Mouse (Mus musculus): ENCODE data around the gene Pgpep1l.
"Not testable (repeated sequence)": the region's sequence is repeated elsewhere in the genome, so short reads cannot be mapped to it uniquely, and the experiment has no call there.

The Pgpep1l gene

DNA sequence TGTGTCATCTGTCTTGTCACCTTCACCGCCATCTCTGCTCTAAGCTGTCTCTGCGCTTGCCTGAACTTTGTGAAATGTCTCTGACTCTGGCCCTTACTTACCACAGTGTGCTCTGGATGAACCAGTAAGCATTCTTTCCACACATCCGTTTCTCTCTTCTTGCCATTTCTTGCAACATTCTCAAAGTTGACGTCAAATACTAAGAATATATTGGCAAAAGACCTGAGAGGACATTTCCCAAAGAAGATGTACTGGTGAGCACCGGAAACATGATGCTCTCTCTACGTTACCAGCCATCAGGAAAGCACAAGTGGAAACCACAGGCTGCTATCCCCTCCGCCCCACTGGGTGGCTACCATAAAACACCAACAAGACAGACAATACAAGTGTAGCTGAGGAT is 19.7 kb upstream of the Pgpep1l start:
- no peak for ATAC-seq (ENCODE audit: insufficient number of reproducible peaks, low FRiP score, low TSS enrichment)

DNA sequence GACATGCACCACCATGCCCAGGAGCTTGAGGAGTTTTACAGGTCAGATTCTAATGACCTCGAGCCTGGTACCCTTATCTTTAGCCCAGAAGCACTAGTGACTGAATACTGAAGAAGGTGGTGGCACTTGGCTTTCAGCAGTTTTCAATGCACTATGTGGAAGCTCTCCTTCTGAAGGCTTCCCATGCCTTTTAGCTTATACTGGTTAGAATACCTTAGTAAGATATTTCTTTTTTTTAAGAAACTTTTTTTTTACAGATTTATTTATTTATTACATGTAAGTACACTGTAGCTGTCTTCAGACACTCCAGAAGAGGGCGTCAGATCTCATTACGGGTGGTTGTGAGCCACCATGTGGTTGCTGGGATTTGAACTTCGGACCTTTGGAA is 19.1 kb upstream of the Pgpep1l start:
- ATAC-seq (ENCODE audit: insufficient number of reproducible peaks, low FRiP score, low TSS enrichment): not testable (repeated sequence)

DNA sequence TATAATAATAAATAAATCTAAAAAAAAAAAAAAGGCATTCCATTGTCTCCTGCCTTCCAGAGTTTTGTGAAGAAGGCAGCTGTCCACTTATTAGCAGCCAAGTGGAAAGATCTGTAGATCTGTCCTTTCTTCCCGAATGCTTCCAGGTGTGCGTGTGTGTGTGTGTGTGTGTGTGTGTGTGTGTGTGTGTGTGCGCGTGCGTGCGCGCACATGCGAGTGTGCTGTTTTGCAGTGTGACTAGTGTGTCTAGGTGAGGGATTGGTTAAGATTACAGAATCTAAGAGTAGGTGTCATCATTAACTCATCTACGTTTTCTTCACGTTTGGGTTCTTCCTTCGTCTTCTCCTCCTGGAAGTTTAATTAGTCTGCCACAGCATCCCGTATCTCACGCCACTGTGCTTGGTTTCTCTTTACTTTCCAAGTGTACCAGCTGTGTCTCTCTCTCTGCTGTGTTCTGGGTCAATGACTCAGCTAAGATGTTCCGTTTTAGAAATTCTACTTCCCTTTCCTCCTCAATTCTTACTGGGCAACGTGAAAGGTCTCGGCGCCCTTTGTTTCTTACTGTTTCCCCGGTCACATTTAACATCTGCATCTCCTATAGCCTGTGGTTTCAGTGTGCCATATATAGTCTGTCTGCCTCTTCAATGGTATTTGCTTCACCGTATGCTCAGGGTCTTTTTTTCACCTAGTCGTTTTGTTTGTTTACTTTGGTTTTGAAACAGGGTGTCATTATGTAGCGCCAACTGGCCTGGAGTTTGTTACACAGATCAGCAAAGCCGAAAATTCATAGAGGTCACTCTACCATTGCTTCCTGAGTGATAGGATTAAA is 18.5 kb upstream of the Pgpep1l start:
- ATAC-seq (ENCODE audit: insufficient number of reproducible peaks, low FRiP score, low TSS enrichment): no peak

DNA sequence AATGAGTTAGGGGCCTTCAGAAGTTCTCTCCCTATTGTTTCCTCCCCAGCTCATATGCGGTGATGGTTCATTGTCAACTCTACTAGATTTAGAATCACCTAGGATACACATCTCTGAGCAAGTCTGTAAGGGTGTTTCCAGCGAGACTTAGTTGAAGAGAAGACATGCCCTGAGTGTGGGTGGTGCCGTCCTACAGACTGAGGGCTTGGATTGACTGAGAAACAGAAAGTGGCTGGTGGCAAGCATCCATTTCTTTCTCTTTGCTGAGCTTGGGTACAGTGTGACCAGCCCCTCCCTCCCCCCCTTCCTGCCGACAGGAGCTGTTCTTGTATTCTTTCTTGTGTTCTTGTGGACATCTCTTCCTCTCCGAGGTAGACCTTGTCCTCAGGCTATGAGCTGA is 17.3 kb upstream of the Pgpep1l start:
- no peak for ATAC-seq (ENCODE audit: insufficient number of reproducible peaks, low FRiP score, low TSS enrichment)

DNA sequence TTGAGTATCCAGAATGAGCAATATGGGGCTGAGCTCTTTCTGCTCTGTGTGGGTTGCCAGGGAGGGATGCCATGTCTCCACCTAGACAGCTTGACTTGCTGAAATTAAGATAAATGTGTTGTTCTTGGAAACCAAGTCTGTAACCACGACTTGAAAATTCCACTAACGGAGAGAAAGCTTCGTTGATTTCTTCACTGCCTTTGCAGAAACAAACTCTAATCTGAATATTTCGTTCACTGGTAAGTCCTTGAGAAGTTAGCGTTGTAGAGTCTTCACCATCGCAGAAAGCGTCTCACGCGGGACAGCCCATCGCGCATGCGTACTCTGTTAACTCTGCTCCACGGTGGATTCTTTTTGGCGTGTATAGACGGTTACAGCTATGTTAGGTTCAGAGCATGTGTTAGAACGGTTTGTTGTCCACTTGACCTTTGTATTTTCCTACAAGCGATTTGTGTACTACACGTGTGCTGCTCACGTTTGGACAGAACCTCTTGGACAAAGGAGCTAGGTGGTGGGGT is 16.4 kb upstream of the Pgpep1l start:
- no peak for ATAC-seq (ENCODE audit: insufficient number of reproducible peaks, low FRiP score, low TSS enrichment)

DNA sequence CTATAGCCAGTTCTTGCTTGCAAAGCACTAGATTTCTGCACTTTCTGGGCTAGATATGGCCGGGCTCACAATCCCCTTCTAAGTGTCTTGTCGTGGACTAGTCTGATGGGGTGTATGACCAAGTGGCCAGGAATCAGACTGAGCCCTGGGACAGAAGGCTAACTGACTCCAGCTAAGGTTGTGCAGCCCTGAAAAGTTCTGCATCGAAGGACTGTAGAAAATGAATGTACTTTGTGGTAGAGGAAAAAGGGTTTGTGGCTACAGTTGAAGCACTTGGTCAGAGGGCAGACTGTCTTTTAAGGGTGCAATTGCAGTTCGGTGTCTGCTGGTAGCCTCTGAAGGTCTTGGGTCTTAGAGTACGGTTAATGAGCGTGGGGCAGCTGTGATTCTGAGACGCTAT is 15.4 kb upstream of the Pgpep1l start:
- ATAC-seq (ENCODE audit: insufficient number of reproducible peaks, low FRiP score, low TSS enrichment): no peak

DNA sequence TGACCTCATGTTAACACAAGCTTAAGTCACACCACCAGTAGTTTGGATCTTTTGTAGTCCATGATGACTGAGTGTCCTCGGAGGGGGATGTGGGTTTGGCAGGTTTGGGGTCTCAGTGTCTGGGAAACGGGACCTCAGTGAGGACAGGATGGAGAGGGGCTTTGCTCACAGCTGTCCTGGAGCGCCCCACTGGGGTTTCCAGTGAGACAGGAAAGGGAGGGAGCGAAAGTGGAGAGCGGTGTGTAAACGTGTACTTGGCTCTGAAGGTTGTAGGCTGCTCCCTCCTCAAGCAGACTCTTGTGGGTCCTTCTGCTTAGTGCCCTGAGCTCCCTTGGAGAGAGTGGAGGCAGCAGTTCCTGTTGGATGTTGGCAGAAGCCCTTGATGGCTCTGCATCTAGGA is 14.9 kb upstream of the Pgpep1l start:
- ATAC-seq (ENCODE audit: insufficient number of reproducible peaks, low FRiP score, low TSS enrichment): no peak

DNA sequence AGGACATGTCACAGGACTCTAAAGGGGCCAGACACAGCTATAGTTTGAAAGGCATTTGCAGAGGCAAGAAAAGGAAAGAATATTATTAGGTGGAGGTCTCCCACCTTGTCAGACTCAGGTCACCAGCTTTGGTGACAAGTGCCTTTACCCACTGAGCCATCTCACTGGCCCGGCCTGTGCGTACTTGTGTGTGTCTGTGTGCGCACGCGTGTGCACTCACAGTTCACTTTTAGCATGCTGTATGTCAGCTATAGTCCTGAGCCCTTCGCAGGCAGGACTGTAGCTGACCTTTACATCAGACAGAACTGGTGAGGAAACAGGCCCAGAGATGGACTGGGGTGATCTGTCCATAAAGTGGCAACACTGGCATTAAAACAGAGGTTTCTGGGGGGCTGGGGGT is 14.4 kb upstream of the Pgpep1l start:
- no peak for ATAC-seq (ENCODE audit: insufficient number of reproducible peaks, low FRiP score, low TSS enrichment)

DNA sequence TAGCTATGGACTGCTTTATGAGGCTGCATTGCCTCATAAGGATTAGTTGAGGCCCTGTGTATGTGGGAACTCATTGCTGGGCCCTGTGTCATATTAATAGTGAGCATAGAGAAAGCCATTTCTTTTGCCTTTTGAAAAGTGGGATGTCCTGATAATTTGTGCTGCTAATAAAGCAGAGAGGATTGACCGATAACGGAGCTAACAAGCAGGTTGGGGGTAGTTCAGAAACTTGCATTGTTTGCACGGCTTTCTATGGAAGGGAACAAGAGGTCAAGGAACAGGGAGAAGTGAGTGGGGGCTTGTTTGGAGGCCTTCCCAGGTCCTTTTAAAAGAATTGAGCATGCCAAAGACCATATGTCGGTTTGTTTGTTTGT is 13.9 kb upstream of the Pgpep1l start:
- ATAC-seq (ENCODE audit: insufficient number of reproducible peaks, low FRiP score, low TSS enrichment): no peak

DNA sequence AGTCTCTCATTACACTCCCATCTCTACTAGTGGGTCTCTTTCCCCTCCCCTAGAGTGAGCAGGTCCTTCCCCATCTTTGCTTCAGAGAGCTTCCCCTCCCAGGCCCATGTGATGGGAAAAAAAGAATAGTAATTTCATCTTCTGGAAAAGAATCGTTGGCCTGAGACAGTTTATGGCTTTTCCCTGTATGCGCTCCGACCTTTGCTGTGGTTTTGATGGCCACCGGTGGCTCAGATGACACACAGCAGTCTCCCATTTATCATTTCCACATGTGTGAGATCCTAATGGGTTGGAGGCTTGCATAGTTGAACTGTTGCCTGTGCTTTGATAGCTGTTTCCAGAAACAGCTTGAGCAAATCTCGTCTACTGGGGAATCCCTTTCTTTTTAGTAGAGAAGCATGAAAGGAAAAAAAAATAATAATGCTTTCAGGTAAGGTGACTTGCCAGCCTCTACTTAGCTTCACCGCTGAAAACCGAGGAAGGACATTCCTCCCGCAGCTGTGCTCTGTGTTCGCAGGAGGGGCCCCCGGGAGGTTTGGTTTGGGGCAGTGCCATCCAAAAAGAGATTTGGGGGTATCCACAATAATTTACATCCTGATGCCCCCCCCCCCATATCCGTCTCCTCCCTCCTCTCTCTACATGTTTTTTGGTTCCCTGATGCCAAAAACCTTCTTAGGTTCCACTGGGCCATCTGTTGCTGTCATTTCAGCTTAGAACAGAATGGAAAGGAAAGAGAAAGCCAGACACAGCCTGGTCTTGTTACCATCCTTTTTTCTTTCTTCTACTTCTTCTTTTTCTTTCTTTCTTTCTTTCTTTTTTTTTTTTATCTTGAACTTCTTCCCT is 13.2 kb upstream of the Pgpep1l start:
- ATAC-seq (ENCODE audit: insufficient number of reproducible peaks, low FRiP score, low TSS enrichment): no peak

DNA sequence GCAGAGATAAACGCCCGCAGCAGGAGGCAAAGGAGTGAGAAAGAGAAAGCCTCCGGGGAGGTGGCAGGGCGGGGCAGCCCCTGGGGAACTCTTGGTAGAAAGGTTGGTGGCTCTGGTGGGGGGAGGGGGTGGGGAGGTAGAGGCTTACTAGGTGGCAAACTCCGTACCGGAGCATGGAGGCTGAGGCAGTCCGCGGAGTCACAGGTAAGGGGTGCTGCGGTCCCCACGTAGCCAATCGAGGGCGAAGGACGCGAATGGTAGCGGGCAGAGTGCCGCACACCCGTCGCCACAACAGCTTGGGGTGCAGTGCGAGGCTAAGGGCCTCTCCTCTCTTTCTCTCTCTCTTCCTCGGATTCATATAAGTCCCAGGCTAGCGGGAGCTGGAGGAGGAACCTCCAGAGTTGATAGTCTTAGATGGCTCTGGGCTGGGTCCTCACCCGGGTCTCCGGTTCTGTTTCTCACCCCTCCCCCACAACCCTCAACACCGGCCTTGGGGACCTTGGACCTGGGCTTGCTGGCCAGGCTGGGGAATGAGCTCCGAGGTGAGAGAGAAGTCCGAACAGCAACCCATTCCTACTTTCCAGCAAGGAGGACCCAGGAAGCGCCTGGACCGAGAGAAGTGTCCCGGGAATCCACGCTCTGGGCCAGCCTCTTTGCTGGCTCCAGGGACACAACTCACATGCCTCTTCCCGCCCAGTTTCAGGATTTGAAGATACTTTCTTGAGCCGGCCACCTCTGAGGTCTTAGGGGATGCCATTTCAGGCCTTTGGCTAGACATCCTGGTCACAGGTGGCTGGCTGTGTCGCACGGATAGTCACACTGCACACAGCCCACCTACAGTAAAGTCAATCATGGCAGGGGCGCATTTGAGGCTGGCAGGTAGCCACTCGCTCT is 12.1 kb upstream of the Pgpep1l start:
- ATAC-seq (ENCODE audit: insufficient number of reproducible peaks, low FRiP score, low TSS enrichment): no peak

DNA sequence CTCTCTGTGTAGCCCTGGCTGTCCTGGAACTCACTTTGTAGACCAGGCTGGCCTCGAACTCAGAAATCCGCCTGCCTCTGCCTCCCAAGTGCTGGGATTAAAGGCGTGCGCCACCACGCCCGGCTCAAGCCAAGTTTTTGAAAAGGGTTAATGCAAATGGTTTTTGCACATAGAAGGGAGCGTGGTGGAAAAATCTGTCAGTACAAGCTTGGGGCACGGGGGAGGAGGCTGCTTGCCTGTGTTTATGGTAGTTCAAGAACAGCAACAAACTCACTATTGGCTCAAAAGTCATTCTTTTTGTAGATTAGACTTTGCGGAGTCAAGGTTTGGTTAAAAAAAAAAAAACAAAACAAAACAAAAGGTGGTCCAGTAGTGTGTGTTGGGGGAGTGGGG is 11.4 kb upstream of the Pgpep1l start:
- ATAC-seq (ENCODE audit: insufficient number of reproducible peaks, low FRiP score, low TSS enrichment): not testable (repeated sequence)

DNA sequence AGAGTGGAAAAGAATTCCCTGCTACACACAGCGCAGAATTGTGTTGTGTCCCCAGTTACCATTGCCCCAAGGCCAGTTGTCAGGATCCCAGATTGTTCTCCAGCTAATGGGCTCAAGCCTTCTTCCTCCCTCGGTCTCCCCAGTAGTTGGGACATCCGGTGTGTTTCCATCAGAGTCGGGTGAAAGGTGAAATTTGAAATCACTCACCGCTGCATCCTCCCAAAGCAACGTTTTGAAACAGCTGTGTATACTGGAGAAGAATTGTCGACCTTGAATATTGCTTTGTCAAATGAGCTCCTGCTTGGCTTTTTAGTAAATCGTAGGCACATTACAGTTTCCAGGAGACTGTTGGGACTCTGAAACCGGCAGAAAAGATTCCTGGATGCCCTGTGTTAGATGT is 10.9 kb upstream of the Pgpep1l start:
- no peak for ATAC-seq (ENCODE audit: insufficient number of reproducible peaks, low FRiP score, low TSS enrichment)

DNA sequence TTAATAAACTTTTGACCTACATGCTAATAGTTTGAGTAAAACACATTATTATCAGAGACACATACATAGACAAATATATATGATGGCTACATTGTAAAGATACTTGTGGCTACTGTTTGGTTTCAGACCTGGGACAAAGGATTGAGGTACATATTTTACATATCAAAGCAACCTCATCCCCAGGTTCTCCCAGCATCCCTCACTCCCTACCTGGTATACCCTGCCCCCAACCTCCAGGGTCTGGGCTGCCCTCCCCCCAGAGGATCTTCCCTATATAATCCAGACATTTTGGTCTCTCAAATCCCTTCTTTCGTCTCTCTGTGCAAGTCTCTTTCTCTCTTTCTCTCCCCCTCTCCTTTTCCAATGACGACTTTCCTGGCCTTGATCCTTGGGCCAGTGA is 10.2 kb upstream of the Pgpep1l start:
- ATAC-seq (ENCODE audit: insufficient number of reproducible peaks, low FRiP score, low TSS enrichment): no peak

DNA sequence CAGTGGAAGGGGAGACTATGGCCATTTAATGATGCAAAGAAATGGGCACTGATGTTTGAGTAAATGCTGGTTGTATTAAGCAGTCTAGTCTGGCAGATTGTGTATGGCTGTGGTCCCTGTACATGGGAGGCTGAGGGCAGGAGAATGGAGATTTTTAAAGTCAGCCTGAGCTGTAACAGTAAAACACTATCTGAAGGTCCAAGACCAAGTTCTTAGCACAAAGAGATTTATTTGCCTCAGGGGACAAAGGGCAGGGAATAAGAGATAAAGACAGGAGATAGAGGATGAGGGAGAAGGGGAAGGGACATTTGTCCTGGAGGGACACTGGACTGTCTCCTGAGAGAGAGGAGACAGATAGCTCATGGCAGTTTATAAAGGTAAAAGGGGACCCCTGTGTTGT is 9.5 kb upstream of the Pgpep1l start, which contains the start of gene Fam169b:
Gene Fam169b (plus strand): TSS at position 325 of the 400 bp plus-strand sequence.
- ATAC-seq (ENCODE audit: insufficient number of reproducible peaks, low FRiP score, low TSS enrichment): no peak

DNA sequence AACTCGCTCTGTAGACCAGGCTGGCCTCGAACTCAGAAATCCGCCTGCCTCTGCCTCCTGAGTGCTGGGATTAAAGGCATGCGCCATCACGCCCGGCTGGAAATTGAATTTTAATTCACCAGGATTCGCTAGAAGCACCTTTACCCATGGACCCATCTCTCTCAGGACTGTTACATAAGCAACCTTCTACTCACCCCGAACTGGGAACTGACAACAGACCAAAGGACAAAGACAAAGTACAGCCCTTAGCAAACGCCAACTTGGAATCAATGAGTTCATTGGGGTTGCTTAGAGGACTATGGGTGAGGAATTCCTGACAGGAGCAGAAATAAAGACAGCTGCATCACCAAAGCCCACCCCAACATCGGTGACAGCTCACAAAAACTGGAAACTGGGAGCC is 8.6 kb upstream of the Pgpep1l start:
- ATAC-seq (ENCODE audit: insufficient number of reproducible peaks, low FRiP score, low TSS enrichment): no peak

DNA sequence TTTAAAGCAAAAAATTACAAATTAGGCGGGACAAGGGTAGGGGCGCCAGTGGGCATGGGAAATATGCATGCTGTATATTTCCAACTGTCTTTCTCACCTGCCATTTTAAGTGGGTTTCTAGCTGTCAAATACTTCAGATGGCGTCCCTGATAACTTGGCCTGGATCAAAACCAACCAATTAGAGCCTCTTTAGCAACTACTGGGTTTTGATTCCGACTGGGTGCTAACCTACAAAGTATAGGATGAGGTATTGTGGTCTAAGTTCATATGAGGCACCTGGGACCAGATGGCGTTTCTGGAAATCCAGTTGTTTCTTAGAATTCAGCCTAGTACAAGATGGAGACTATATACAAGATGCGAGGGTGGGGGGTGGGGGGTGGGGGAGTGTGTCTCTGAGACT is 7.8 kb upstream of the Pgpep1l start:
- ATAC-seq (ENCODE audit: insufficient number of reproducible peaks, low FRiP score, low TSS enrichment): no peak

DNA sequence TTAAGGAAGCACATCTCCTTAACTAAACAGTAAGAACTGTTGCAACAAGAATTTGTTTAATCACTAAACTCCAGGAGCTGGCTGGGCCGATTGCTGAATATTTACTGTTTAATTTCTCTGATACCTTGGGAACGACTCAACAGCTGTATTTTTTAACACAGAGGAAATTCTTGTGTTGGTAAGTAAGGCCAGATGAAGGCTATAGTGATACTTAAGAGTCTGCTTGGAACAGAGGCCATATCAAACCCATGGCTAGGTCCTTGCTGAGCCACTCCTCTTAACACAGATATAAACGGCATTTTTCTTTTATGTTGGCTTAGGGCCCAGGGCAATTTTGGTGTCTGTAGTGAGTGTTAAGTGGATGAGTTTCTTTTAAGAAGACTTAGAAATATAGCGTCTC is 6.5 kb upstream of the Pgpep1l start:
- ATAC-seq (ENCODE audit: insufficient number of reproducible peaks, low FRiP score, low TSS enrichment): no peak

DNA sequence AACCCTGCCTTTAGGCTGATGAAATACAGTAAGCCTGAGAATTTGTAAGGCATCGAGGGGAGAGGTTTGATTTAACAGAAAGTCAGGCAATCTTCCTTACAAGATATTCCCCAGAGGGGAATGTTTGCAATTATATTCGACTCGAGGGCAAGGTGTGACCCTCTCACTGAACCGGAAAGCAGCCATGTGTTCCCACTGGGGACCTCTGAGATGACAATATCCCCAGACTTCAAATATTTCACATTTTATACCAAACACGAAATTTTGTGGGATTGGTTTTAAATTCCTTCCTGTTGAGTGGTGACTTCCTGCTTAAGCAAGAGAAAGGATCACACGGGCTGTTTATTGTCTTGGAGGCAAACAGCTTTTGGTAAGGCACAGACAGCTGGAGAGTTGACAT is 2.7 kb upstream of the Pgpep1l start:
- ATAC-seq (ENCODE audit: insufficient number of reproducible peaks, low FRiP score, low TSS enrichment): no peak

DNA sequence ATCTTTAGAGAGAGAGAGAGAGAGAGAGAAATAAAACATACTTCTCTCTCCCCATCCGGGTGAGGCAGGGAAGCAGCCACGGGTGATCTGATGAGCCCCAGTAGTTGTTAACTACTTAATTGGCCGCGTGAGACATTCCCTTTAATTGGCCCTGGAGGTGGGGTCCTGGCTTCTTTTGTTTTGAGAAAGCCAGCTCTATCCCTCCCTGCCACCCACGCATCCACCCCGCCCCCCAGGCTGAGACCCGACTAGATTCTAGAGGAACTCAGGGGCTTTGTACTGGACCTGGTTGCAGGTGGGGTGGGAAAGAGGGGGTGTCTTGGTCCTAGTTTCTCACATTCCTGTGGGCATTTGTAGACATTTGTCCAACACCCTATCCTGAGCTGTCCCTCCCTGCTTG is 1.4 kb upstream of the Pgpep1l start:
- ATAC-seq (ENCODE audit: insufficient number of reproducible peaks, low FRiP score, low TSS enrichment): no peak

DNA sequence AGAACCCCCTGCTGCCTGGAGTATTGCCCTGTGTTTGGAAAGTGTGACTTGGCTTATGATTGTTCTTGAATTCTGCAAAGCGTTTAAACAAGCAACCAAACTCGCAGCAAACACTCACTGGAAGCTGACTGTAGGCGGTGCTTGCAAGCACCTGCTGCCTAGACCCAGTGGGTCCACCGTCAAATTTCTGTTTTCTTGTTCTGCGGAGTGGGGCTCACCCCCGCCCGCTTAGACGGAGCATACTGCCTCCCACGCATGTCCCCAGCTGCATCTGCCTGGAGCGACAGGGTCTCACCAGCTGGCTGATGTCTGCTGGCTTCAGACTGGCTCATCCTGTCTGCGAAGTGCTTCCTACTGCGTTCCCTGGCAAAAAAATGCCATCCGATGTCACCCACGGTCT is 498 bp upstream of the Pgpep1l start:
- ATAC-seq (ENCODE audit: insufficient number of reproducible peaks, low FRiP score, low TSS enrichment): no peak
